Mouse (Mus musculus): ENCODE data around the gene Myrfl. TPM values are rescaled to one million over a fixed set of nuclear protein-coding genes. Genes with fewer than 3 reads are reported as not detected.

The Myrfl gene
- polyA plus RNA-seq, 1 experiment: not detected

DNA sequence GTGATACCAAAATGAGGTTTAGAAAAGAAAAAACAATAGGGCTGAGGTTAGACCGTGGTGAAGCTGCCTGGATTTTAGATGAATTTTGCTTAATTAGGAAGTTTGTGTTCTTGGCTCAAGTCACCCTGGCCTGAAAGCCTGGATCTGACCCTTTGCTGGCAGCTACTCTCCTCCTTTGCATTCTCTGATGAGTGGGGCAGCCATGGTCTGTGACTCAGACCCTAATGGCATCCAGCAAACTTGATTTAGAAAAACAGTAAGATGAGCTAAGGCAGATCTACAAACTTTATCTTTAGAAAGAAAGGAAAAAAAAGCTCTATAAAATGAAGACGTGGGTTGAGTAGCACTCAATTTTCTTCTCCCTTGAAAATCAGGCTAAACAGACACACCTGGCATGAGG, 154.0 kb downstream of the Myrfl start:
- Histone ChIP-seq H3K4me1 (ENCODE audit: control insufficient read depth, insufficient read depth, low read length) (no peaks in the 10 kb centered on the region), H3K4me3 (ENCODE audit: insufficient read depth, low read length) (no peak overlapping the region), H3K27ac (ENCODE audit: insufficient read depth, low read depth, low read length) (no peak overlapping the region)
- TF ChIP-seq CTCF (IDR thresholded peaks at IDR 0.05; ENCODE audit: low read depth, low read length) (no peak), POLR2A (IDR thresholded peaks at IDR 0.05; ENCODE audit: borderline replicate concordance, low read depth, low read length) (no peak)

DNA sequence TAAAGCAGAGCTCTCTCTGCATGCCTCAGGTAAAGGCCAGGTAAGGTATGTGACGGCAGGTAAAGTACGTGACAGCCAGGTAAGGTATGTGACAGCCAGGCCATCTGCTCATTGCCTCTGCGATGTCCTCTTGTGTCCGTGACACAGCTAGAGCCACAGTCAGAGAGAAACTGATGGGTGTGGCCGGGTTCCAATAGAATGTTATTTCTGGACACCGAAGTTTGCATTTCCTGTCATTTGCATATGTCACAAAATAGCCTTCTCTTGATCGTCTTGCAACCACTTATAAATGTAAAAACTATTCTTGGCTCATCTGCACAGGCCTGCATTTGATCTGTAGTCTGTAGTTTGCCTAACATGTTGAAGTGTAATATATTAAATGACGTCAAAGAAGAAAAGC, 154.5 kb downstream of the Myrfl start:
- Histone ChIP-seq H3K27ac (ENCODE audit: insufficient read depth, low read depth, low read length) (no peak overlapping the region), H3K4me3 (ENCODE audit: insufficient read depth, low read length) (no peak overlapping the region), H3K4me1 (ENCODE audit: control insufficient read depth, insufficient read depth, low read length) (no peaks in the 10 kb centered on the region)
- TF ChIP-seq POLR2A (IDR thresholded peaks at IDR 0.05; ENCODE audit: borderline replicate concordance, low read depth, low read length) (no peak), CTCF (IDR thresholded peaks at IDR 0.05; ENCODE audit: low read depth, low read length) (no peak)

DNA sequence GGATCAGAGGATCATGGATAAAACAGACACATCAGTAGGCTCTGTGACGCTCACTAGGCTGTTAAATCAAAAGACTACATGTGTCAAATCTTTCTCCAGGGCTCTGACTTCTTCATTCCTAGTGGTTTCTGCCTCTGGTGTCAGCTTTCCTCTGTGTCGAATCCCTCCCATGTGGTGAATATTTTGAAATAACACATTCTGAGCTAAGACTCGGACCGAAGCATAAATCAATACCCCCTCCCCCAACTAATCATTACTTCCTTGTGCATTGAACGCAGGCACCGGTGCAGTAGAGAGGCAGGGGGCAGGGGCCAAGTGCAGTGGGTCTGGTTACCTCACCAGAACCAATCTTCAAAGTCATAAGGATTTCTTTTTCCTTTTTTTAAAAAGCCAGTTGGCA, 155.4 kb downstream of the Myrfl start:
- H3K27ac ChIP-seq (ENCODE audit: insufficient read depth, low read depth, low read length): no peak overlapping the region
- no peak overlapping the region for H3K4me3 ChIP-seq (ENCODE audit: insufficient read depth, low read length)
- TF ChIP-seq POLR2A (IDR thresholded peaks at IDR 0.05; ENCODE audit: borderline replicate concordance, low read depth, low read length): no peak
- TF ChIP-seq CTCF (IDR thresholded peaks at IDR 0.05; ENCODE audit: low read depth, low read length): no peak
- no peaks in the 10 kb centered on the region for H3K4me1 ChIP-seq (ENCODE audit: control insufficient read depth, insufficient read depth, low read length)

DNA sequence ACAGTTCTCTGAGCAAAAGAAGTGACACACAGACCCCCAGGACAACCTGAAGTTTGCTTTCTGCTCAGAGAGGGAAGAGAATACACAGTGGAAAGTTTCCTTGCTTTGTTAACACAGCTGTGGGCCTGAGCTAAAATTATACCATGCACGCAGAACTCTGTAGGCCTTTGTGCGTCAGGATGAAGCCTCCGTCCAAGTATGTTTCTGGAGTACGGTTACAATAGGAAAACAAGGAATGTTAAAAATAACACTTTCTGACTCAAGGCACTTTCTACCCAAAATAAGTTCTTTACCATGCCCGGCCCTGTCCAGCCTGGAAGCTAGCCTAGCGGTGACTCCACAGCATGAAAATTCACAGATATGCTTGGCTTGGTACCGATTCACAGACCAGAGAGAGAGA, 156.6 kb downstream of the Myrfl start:
- no peak for TF ChIP-seq POLR2A (IDR thresholded peaks at IDR 0.05; ENCODE audit: borderline replicate concordance, low read depth, low read length)
- no peak for TF ChIP-seq CTCF (IDR thresholded peaks at IDR 0.05; ENCODE audit: low read depth, low read length)
- Histone ChIP-seq H3K4me1 (ENCODE audit: control insufficient read depth, insufficient read depth, low read length) (no peaks in the 10 kb centered on the region), H3K27ac (ENCODE audit: insufficient read depth, low read depth, low read length) (no peak overlapping the region), H3K4me3 (ENCODE audit: insufficient read depth, low read length) (no peak overlapping the region)

DNA sequence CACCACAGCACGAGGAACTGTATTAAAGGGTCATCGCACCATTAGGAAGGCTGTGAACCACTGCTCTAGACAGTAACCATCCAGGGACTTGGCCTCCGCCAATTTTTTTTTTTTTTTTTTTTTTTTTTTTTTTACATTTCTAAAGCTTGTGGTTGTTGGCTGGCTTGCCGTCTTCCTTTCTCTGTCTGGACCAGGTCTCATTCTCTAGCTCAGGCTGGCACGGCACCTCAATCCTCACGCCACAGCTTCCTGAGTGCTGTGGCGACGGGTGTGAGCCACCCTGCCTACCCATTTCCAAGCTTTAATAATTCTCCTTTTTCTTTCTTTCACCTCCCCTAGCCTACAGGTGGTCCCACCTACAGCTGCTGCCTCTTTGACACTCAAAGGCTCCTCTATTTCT, 158.2 kb downstream of the Myrfl start:
- Histone ChIP-seq H3K4me1 (ENCODE audit: control insufficient read depth, insufficient read depth, low read length) (no peaks in the 10 kb centered on the region), H3K4me3 (ENCODE audit: insufficient read depth, low read length) (no peak overlapping the region), H3K27ac (ENCODE audit: insufficient read depth, low read depth, low read length) (no peak overlapping the region)
- TF ChIP-seq CTCF (IDR thresholded peaks at IDR 0.05; ENCODE audit: low read depth, low read length) (no peak), POLR2A (IDR thresholded peaks at IDR 0.05; ENCODE audit: borderline replicate concordance, low read depth, low read length) (no peak)

DNA sequence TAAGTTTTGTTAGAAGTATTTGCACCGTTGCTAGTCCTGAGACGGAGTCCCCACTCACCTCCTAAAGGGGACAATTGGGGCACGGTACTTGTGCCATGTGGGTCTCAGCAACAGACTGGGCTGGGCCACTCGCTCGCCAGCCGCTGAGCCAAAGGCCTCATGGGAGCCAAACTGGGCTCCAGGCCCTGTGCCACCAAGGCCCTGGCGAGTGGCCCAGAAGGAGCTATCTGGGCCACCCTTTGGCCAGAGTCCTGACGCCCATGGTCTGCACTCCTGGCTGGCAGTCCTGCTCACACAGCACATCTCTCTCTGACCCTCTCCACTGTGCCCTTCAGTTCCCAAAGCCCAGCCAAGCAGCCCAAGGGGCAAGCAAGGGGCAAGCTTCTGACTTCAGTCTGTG, 161.1 kb downstream of the Myrfl start:
- TF ChIP-seq CTCF (IDR thresholded peaks at IDR 0.05; ENCODE audit: low read depth, low read length) (no peak), POLR2A (IDR thresholded peaks at IDR 0.05; ENCODE audit: borderline replicate concordance, low read depth, low read length) (no peak)

DNA sequence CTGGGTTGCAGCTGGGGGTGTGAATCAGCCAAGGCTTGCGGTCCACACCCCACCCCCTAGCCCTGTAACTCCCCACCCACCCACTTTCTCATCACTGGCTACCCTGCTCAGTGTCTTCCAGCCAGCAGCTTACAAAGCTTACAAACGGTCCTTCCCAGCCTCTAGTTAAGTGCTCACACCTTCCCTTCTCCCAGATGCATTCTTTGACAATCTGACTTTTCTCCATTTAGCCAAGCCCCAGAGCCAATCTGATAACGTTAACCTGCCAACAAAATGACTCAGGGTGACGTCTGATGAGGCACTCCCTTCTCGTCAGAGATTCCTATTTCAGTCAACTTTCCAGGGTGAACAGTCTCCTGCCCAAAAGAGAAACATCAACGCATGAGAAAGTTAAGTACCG, 163.1 kb downstream of the Myrfl start:
- Histone ChIP-seq H3K27ac (ENCODE audit: insufficient read depth, low read depth, low read length) (no peak overlapping the region), H3K4me3 (ENCODE audit: insufficient read depth, low read length) (no peak overlapping the region), H3K4me1 (ENCODE audit: control insufficient read depth, insufficient read depth, low read length) (no peaks in the 10 kb centered on the region)
- no peak for TF ChIP-seq POLR2A (IDR thresholded peaks at IDR 0.05; ENCODE audit: borderline replicate concordance, low read depth, low read length)
- TF ChIP-seq CTCF (IDR thresholded peaks at IDR 0.05; ENCODE audit: low read depth, low read length): no peak

More for the DNA sequence above, 161.1 kb downstream of the Myrfl start:
- Histone ChIP-seq H3K27ac (ENCODE audit: insufficient read depth, low read depth, low read length) (no peak overlapping the region), H3K4me1 (ENCODE audit: control insufficient read depth, insufficient read depth, low read length) (no peaks in the 10 kb centered on the region), H3K4me3 (ENCODE audit: insufficient read depth, low read length) (no peak overlapping the region)

DNA sequence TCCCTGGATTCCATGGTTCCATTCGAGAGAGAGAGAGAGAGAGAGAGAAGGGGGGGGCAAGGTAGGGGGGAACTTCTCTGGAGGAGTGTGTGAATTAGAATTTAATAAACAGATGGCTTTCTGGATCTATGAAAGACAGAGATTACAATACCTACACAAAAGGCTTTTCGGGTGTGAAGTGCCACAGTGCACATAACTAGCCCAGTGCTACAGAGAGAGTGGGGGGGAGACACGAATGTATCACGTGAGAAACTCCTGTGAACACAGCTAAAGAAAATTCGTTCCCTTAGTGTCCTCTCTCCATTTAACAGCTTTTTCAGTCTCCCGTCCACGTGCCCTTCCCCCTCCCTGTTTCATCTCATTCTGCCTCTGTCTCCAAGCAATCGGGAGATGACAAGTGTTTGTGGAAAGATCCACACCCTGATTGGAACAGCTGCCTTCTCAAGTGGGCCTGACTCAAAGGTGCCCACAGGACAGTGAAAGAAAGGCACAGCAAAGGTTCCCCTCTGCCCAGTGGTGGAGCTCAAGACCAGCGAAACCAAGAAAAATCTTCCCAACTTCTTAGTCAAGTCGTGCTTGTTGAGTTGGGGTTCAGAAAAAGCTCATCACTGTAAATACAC, 166.6 kb downstream of the Myrfl start:
- no peak overlapping the region for H3K27ac ChIP-seq (ENCODE audit: insufficient read depth, low read depth, low read length)
- no peak for TF ChIP-seq CTCF (IDR thresholded peaks at IDR 0.05; ENCODE audit: low read depth, low read length)
- no peak for TF ChIP-seq POLR2A (IDR thresholded peaks at IDR 0.05; ENCODE audit: borderline replicate concordance, low read depth, low read length)
- H3K4me3 ChIP-seq (ENCODE audit: insufficient read depth, low read length): no peak overlapping the region
- peaks cover 8% of the 10 kb centered on the region for H3K4me1 ChIP-seq (ENCODE audit: control insufficient read depth, insufficient read depth, low read length)

DNA sequence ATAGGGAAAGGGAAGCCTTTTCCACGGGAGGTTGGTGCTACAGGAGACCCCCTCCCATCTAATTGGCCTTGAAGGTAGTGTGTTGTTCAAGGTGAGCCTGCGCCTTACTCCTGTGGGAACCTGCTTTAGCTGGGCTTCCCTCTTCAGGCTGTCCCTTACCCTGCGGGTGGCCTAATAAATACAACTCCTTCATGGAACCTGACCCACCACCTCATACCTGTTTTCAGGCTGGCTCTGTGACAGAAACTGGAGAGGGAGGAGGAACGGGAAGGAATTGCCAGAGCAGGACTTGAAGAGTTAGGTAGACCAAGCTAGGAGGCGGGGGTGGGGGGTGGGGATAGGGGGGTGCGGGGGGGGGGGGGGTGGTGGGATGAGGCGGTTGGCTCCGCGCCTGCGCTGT, 167.9 kb downstream of the Myrfl start:
- Histone ChIP-seq H3K4me3 (ENCODE audit: insufficient read depth, low read length) (no peak overlapping the region), H3K4me1 (ENCODE audit: control insufficient read depth, insufficient read depth, low read length) (peaks cover 8% of the 10 kb centered on the region), H3K27ac (ENCODE audit: insufficient read depth, low read depth, low read length) (no peak overlapping the region)
- TF ChIP-seq CTCF (IDR thresholded peaks at IDR 0.05; ENCODE audit: low read depth, low read length) (no peak), POLR2A (IDR thresholded peaks at IDR 0.05; ENCODE audit: borderline replicate concordance, low read depth, low read length) (no peak)

DNA sequence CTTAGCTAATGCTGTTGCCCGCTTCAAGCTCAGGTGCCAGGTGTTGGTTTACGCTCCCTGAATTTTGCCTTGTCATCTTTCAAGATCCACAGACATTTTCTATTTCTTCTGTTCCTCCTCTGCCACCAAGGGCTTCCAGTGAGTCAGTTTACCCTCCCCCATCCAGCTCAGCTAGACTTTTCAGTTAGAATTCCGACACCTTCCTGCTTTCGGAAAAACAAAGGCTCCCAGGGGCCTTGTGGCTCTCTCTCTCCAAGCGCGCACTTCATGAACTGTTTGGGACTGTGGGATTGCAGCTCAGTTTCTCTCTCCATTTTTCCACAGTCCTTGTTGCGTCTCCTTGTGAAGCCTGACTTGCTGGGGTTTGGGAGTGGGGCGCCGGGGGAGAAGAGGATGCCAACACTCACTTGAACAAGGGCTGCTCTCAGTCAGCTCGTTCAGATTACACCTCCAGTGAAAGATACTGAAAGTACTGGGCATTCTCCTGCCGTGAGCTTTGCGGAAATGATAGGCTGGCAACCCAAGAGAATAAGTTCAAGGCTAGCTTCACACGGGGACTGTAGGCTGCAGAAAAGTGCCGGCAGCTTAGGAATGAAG, 168.9 kb downstream of the Myrfl start:
- Histone ChIP-seq H3K4me3 (ENCODE audit: insufficient read depth, low read length) (no peak overlapping the region), H3K27ac (ENCODE audit: insufficient read depth, low read depth, low read length) (no peak overlapping the region), H3K4me1 (ENCODE audit: control insufficient read depth, insufficient read depth, low read length) (peaks cover 8% of the 10 kb centered on the region)
- TF ChIP-seq CTCF (IDR thresholded peaks at IDR 0.05; ENCODE audit: low read depth, low read length) (no peak), POLR2A (IDR thresholded peaks at IDR 0.05; ENCODE audit: borderline replicate concordance, low read depth, low read length) (no peak)

Other genes starting within 250 kb of the Myrfl start
- 5.8 and 6.2 TPM in 2 replicates for gene Rab3ip, start 53.9 kb upstream of the Myrfl start, polyA plus RNA-seq (2012; ENCODE audit: insufficient read depth, insufficient read length, missing spikeins)
- gene Gm10271, start 75.7 kb upstream of the Myrfl start, polyA plus RNA-seq (2012; ENCODE audit: insufficient read depth, insufficient read length, missing spikeins): not detected in 2 replicates
- gene Best3, start 89.4 kb upstream of the Myrfl start, polyA plus RNA-seq (2012; ENCODE audit: insufficient read depth, insufficient read length, missing spikeins): not detected in 2 replicates
- not detected in 2 replicates for gene Lrrc10, start 148.4 kb upstream of the Myrfl start, polyA plus RNA-seq (2012; ENCODE audit: insufficient read depth, insufficient read length, missing spikeins)
- gene Cct2, start 166.9 kb upstream of the Myrfl start, polyA plus RNA-seq (2012; ENCODE audit: insufficient read depth, insufficient read length, missing spikeins): 154 and 173 TPM in 2 replicates

Measured in bone marrow macrophage, adult 2 months (primary cell).